Mouse (Mus musculus) retina, embryonic 14.5 days (tissue): ENCODE measurements at regions not wholly inside any gene's neighbourhood (a gene's known extent, or its start where the extent isn't known, plus 50 kb on each side); places are given as distances from the start of the nearest gene placed in this dataset.
"Not testable (repeated sequence)": the region's sequence is repeated elsewhere in the genome, so short reads cannot be mapped to it uniquely, and the experiment has no call there.

Experiments used
- DNase-seq: peaks from one replicate; pipeline ENCODE4 v3.0.0-alpha.2; 2015; ENCODE audit warnings: low spot score

- peak; percentile 53 for DNase-seq
Measured at GRCm38 (mm10) chr13:27945062-27945461, 71.0 kb upstream of the Prl4a1 start.

GRCm38 (mm10) chr13:27960421-27960820 is 55.6 kb upstream of the Prl4a1 start:
- DNase-seq: peak; percentile 7

DNA sequence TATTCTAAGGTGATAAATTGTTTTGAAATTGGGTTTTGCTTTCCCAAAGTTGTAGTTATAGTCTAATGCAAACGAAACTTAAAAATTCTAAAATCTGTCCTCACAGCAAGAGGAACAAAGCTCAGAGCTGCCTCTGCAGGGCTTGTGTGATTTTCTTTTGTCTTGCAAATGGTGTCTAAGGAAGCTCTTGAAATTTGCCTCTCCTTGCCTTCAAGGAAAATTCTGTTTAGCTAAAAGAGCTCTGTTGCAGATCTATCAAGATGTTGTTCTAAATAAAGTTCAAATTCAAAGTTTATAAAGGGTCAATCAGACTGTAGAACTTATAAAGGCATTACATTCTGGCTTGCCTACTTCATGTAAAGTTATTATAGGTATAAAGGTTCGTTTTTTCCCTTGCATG is 53.6 kb upstream of the Prl4a1 start:
- not testable (repeated sequence) for DNase-seq

- DNase-seq: not testable (repeated sequence)
Measured at GRCm38 (mm10) chr13:27966021-27966420, 50.0 kb upstream of the Prl4a1 start.
